Comparison of ENCODE assay signal across 9 mouse cellular contexts in the genomic region with DNA sequence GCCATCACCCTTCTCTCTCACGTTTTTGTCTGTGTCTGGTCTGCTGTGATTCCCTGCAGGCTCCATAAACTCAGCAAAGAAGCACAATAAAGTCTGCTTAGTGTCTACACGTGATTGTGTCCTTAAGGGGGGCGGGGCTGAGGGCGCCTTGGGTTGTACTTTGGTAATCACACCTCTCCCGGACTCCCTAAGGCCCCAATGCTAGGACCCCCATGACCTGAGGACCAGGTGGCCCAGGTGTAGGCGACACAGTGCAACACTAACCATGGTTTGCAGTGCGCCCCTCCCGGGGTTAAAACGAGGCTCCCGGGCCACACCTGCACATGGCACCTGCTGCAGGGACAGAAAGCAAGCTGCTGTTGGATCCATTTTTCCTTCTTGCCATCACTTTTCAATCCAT. TPM values are rescaled to one million over a fixed set of nuclear protein-coding genes. Genes with fewer than 3 reads are reported as not detected.
DNase-seq lines count a peak whose midpoint lies in the region; ATAC-seq and TF ChIP-seq lines count a peak whose summit lies in the region.
"Had no signal": no experiment of that assay in that cellular context is flagged by ENCODE, and none has a peak within 500 bp of the region (broad histone marks: within the 10 kb centered on the region; RNA-seq: fewer than 3 reads in every experiment).

No protein-coding gene starts in this region.

- H3K9me3 ChIP-seq in kidney, embryonic 15.5 days (replicated peaks) = no peaks in the 10 kb centered on the region
- no peaks in the 10 kb centered on the region for H3K9me3 ChIP-seq in embryonic facial prominence, embryonic 14.5 days (ENCODE audit: control insufficient read depth, low read length)
- no peaks in the 10 kb centered on the region for H3K9me3 ChIP-seq in hindbrain, embryonic 14.5 days (ENCODE audit: control insufficient read depth, low read length)
- no peaks in the 10 kb centered on the region for H3K9me3 ChIP-seq in midbrain, postnatal 0 days (ENCODE audit: low read length)

- no peak for DNase-seq in kidney, postnatal 14 days
- no peak for DNase-seq in embryonic facial prominence, embryonic 14.5 days (ENCODE audit: low spot score)
- no peak for DNase-seq in hindbrain, embryonic 14.5 days (ENCODE audit: low spot score)
- no peak for DNase-seq in midbrain, postnatal 0 days (ENCODE audit: low spot score)
- DNase-seq in ovary, adult 18-20 months (ENCODE audit: low spot score) = no peak
- no peak for DNase-seq in right cerebral cortex, postnatal 25 days
- DNase-seq in urinary bladder, postnatal 36 days (ENCODE audit: low spot score in 2 of 2) = no peak
- DNase-seq: left cerebral cortex, postnatal 4 days had no signal

- H3K36me3 ChIP-seq in kidney, embryonic 15.5 days = no peaks in the 10 kb centered on the region
- H3K36me3 ChIP-seq in embryonic facial prominence, embryonic 14.5 days (ENCODE audit: control insufficient read depth, insufficient read depth, low read length) = no peaks in the 10 kb centered on the region
- H3K36me3 ChIP-seq in hindbrain, embryonic 14.5 days (replicated peaks; ENCODE audit: control insufficient read depth, insufficient read depth) = no peaks in the 10 kb centered on the region
- no peaks in the 10 kb centered on the region for H3K36me3 ChIP-seq in midbrain, postnatal 0 days (ENCODE audit: insufficient read depth, low read length)

- peak overlapping the region; percentile 48; the same call in 1 of the 2 replicates for H3K4me3 ChIP-seq in kidney, embryonic 15.5 days (replicated peaks)
- H3K4me3 ChIP-seq in embryonic facial prominence, embryonic 14.5 days (ENCODE audit: low read depth, low read length) = peak overlapping the region; percentile 44; the same call in 1 of the 2 replicates
- no peak overlapping the region for H3K4me3 ChIP-seq in hindbrain, embryonic 14.5 days (replicated peaks; ENCODE audit: low read length)
- peak overlapping the region; percentile 49 for H3K4me3 ChIP-seq in midbrain, postnatal 0 days (ENCODE audit: low read depth, low read length)

- peaks cover 47% of the 10 kb centered on the region for H3K4me1 ChIP-seq in kidney, embryonic 15.5 days
- H3K4me1 ChIP-seq in embryonic facial prominence, embryonic 14.5 days (ENCODE audit: control insufficient read depth, insufficient read depth, low read length) = peaks cover 18% of the 10 kb centered on the region
- peaks cover 27% of the 10 kb centered on the region for H3K4me1 ChIP-seq in hindbrain, embryonic 14.5 days (replicated peaks; ENCODE audit: control insufficient read depth, insufficient read depth, low read length)
- peaks cover 11% of the 10 kb centered on the region for H3K4me1 ChIP-seq in midbrain, postnatal 0 days (ENCODE audit: insufficient read depth, low read length)

- H3K9ac ChIP-seq in kidney, embryonic 15.5 days = no peak overlapping the region
- peak overlapping the region; percentile 56; the same call in 1 of the 2 replicates for H3K9ac ChIP-seq in embryonic facial prominence, embryonic 14.5 days (ENCODE audit: low read depth, low read length)
- no peak overlapping the region for H3K9ac ChIP-seq in hindbrain, embryonic 14.5 days
- H3K9ac ChIP-seq in midbrain, postnatal 0 days (replicated peaks; ENCODE audit: low read length, poor library complexity, severe bottlenecking) = no peak overlapping the region; the same call in 1 of the 2 replicates

- 20% methylated on average over 10 of the region's 10 CpGs for WGBS in kidney, embryonic 15.5 days
- 13% methylated on average over 10 of the region's 10 CpGs for WGBS in embryonic facial prominence, embryonic 14.5 days
- WGBS in hindbrain, embryonic 14.5 days = 22% methylated on average over 10 of the region's 10 CpGs
- WGBS in midbrain, postnatal 0 days = 22% methylated on average over 10 of the region's 10 CpGs

- peak overlapping the region; percentile 93 for H3K4me2 ChIP-seq in kidney, embryonic 15.5 days
- H3K4me2 ChIP-seq in embryonic facial prominence, embryonic 14.5 days (ENCODE audit: low read depth, low read length) = peak overlapping the region; percentile 79
- H3K4me2 ChIP-seq in hindbrain, embryonic 14.5 days (replicated peaks) = peak overlapping the region; percentile 92
- peak overlapping the region; percentile 98 for H3K4me2 ChIP-seq in midbrain, postnatal 0 days (ENCODE audit: low read depth, low read length, poor library complexity, severe bottlenecking)

- no peak for ATAC-seq in kidney, embryonic 15.5 days (replicated peaks; ENCODE audit: low FRiP score)
- ATAC-seq in embryonic facial prominence, embryonic 14.5 days (ENCODE audit: low read depth) = no peak
- no peak for ATAC-seq in hindbrain, embryonic 14.5 days (ENCODE audit: low FRiP score)
- no peak for ATAC-seq in midbrain, postnatal 0 days (ENCODE audit: low FRiP score)

- no peak overlapping the region for H3K27ac ChIP-seq in kidney, embryonic 15.5 days
- H3K27ac ChIP-seq in embryonic facial prominence, embryonic 14.5 days (replicated peaks; ENCODE audit: low read depth, low read length) = no peak overlapping the region
- no peak overlapping the region for H3K27ac ChIP-seq in hindbrain, embryonic 14.5 days
- H3K27ac ChIP-seq in midbrain, postnatal 0 days (ENCODE audit: low read depth, low read length) = no peak overlapping the region

- no peak for TF ChIP-seq CTCF in midbrain, postnatal 0 days (IDR thresholded peaks at IDR 0.05)

- peaks cover 20% of the 10 kb centered on the region for H3K27me3 ChIP-seq in kidney, embryonic 15.5 days
- peaks cover 7% of the 10 kb centered on the region; the same call in 1 of the 2 replicates for H3K27me3 ChIP-seq in embryonic facial prominence, embryonic 14.5 days (replicated peaks; ENCODE audit: control insufficient read depth, insufficient read depth, low read length)
- peaks cover 15% of the 10 kb centered on the region for H3K27me3 ChIP-seq in hindbrain, embryonic 14.5 days (ENCODE audit: control insufficient read depth, insufficient read depth, low read length)
- H3K27me3 ChIP-seq in midbrain, postnatal 0 days (ENCODE audit: insufficient read depth, low read length) = peaks cover 4% of the 10 kb centered on the region; the same call in 1 of the 2 replicates

RNA-seq across cellular contexts. Expression of a gene that starts 3.3 kb away (rescaled TPM):
- 85.7 and 87.2 TPM in 2 replicates for polyA plus RNA-seq in kidney, embryonic 15.5 days (2015; fragmentation: Nextera tagmentation; extraction: Ambion mirVana)
- 64.0 and 75.1 TPM in 2 replicates for polyA plus RNA-seq in embryonic facial prominence, embryonic 14.5 days (2014; fragmentation: Nextera tagmentation; extraction: Ambion mirVana)
- 82.6 and 86.1 TPM in 2 replicates for polyA plus RNA-seq in hindbrain, embryonic 14.5 days (2014; fragmentation: Nextera tagmentation; extraction: Ambion mirVana)
- total RNA-seq in midbrain, postnatal 0 days (2014; rRNA removed) = 50.3 and 71.4 TPM in 2 replicates
- 67.7 and 71.0 TPM in 2 replicates for polyA plus RNA-seq in midbrain, postnatal 0 days (2015; fragmentation: Nextera tagmentation; extraction: Ambion mirVana)

RNA-seq across cellular contexts. Expression of a gene that starts 18.0 kb away (rescaled TPM):
- polyA plus RNA-seq in kidney, embryonic 15.5 days (2015; fragmentation: Nextera tagmentation; extraction: Ambion mirVana) = 27.0 and 28.3 TPM in 2 replicates
- 18.8 and 21.6 TPM in 2 replicates for polyA plus RNA-seq in embryonic facial prominence, embryonic 14.5 days (2014; fragmentation: Nextera tagmentation; extraction: Ambion mirVana)
- polyA plus RNA-seq in hindbrain, embryonic 14.5 days (2014; fragmentation: Nextera tagmentation; extraction: Ambion mirVana) = 17.0 TPM in 2 replicates
- total RNA-seq in midbrain, postnatal 0 days (2014; rRNA removed) = 8.7 and 14.0 TPM in 2 replicates
- polyA plus RNA-seq in midbrain, postnatal 0 days (2015; fragmentation: Nextera tagmentation; extraction: Ambion mirVana) = 21.5 and 21.6 TPM in 2 replicates

RNA-seq across cellular contexts. Expression of a gene that starts 18.3 kb away (rescaled TPM):
- polyA plus RNA-seq in kidney, embryonic 15.5 days (2015; fragmentation: Nextera tagmentation; extraction: Ambion mirVana) = 5.5 and 5.8 TPM in 2 replicates
- polyA plus RNA-seq in embryonic facial prominence, embryonic 14.5 days (2014; fragmentation: Nextera tagmentation; extraction: Ambion mirVana) = 11.2 and 11.6 TPM in 2 replicates
- 2.4 and 2.6 TPM in 2 replicates for polyA plus RNA-seq in hindbrain, embryonic 14.5 days (2014; fragmentation: Nextera tagmentation; extraction: Ambion mirVana)
- 0.52 and 1.0 TPM in 2 replicates for total RNA-seq in midbrain, postnatal 0 days (2014; rRNA removed)
- 1.5 and 2.0 TPM in 2 replicates for polyA plus RNA-seq in midbrain, postnatal 0 days (2015; fragmentation: Nextera tagmentation; extraction: Ambion mirVana)

RNA-seq across cellular contexts. Expression of a gene that starts 31.4 kb away (rescaled TPM):
- 0.09 and 0.26 TPM in 2 replicates for polyA plus RNA-seq in kidney, embryonic 15.5 days (2015; fragmentation: Nextera tagmentation; extraction: Ambion mirVana)
- 0.15 and 0.28 TPM in 2 replicates for polyA plus RNA-seq in embryonic facial prominence, embryonic 14.5 days (2014; fragmentation: Nextera tagmentation; extraction: Ambion mirVana)
- 0.12 TPM in 1 of 2 replicates, not detected in the other for polyA plus RNA-seq in hindbrain, embryonic 14.5 days (2014; fragmentation: Nextera tagmentation; extraction: Ambion mirVana)
- total RNA-seq in midbrain, postnatal 0 days (2014; rRNA removed) = 0.38 and 0.66 TPM in 2 replicates
- polyA plus RNA-seq in midbrain, postnatal 0 days (2015; fragmentation: Nextera tagmentation; extraction: Ambion mirVana) = 0.10 and 0.11 TPM in 2 replicates

RNA-seq across cellular contexts. Expression of a gene that starts 40.6 kb away (rescaled TPM):
- polyA plus RNA-seq in kidney, embryonic 15.5 days (2015; fragmentation: Nextera tagmentation; extraction: Ambion mirVana) = 16.0 and 19.5 TPM in 2 replicates
- polyA plus RNA-seq in embryonic facial prominence, embryonic 14.5 days (2014; fragmentation: Nextera tagmentation; extraction: Ambion mirVana) = 10.9 and 14.7 TPM in 2 replicates
- 15.6 and 16.5 TPM in 2 replicates for polyA plus RNA-seq in hindbrain, embryonic 14.5 days (2014; fragmentation: Nextera tagmentation; extraction: Ambion mirVana)
- total RNA-seq in midbrain, postnatal 0 days (2014; rRNA removed) = 63.0 and 68.3 TPM in 2 replicates
- 22.9 and 26.6 TPM in 2 replicates for polyA plus RNA-seq in midbrain, postnatal 0 days (2015; fragmentation: Nextera tagmentation; extraction: Ambion mirVana)
